Comparison of ENCODE assay signal across 13 mouse cellular contexts in the genomic region with DNA sequence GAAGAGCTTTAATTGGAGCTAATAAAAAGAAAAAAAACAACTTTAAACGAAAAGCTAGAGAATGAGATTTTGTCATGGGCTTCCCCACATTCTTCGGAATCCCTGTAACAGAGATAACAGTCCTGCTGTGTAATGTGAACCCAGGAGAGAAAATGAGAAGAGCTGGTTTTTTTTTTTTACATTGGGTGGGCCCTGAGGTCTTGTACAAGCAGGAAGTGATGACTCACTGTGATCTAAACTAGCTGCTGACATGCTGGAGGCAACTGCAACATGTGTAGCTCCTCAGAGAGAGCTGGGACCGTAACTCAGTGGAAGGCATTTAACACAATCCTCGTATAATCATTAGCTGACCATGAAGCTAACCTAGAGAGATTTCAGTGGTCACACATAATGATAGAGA.
DNase-seq lines count a peak whose midpoint lies in the region; ATAC-seq and TF ChIP-seq lines count a peak whose summit lies in the region.
"Had no signal": no experiment of that assay in that cellular context is flagged by ENCODE, and none has a peak within 500 bp of the region (broad histone marks: within the 10 kb centered on the region; RNA-seq: fewer than 3 reads in every experiment).

No protein-coding gene starts in this region.

- no peak for TF ChIP-seq EP300 in heart, postnatal 0 days (IDR thresholded peaks at IDR 0.05; ENCODE audit: low read depth)

- no peak overlapping the region for H3K4me2 ChIP-seq in heart, postnatal 0 days (ENCODE audit: low read depth, low read length)
- H3K4me2 ChIP-seq in intestine, embryonic 16.5 days (ENCODE audit: low read depth, low read length), result no peak overlapping the region
- H3K4me2 ChIP-seq in forebrain, embryonic 16.5 days (ENCODE audit: low read length), result no peak overlapping the region
- H3K4me2 ChIP-seq in intestine, postnatal 0 days (replicated peaks; ENCODE audit: low read depth), result no peak overlapping the region
- H3K4me2 ChIP-seq: heart, embryonic 11.5 days; liver, embryonic 15.5 days; midbrain, embryonic 13.5 days had no signal

- 34% methylated on average over 4 of the region's 4 CpGs for WGBS in heart, postnatal 0 days
- 34% methylated on average over 4 of the region's 4 CpGs for WGBS in intestine, embryonic 16.5 days
- 90% methylated on average over 4 of the region's 4 CpGs for WGBS in forebrain, embryonic 16.5 days
- WGBS in intestine, postnatal 0 days, result 29% methylated on average over 4 of the region's 4 CpGs

- no peak overlapping the region for H3K4me3 ChIP-seq in heart, postnatal 0 days (ENCODE audit: low read depth, low read length)
- H3K4me3 ChIP-seq in ES-E14 (ENCODE audit: insufficient read depth in 1 of 2, low read depth in 1 of 2, low read length in 2 of 2, poor library complexity in 1 of 2, severe bottlenecking in 1 of 2), result no peak overlapping the region
- no peak overlapping the region for H3K4me3 ChIP-seq in intestine, embryonic 16.5 days (ENCODE audit: low read length)
- no peak overlapping the region for H3K4me3 ChIP-seq in forebrain, embryonic 16.5 days (replicated peaks; ENCODE audit: low read length)
- no peak overlapping the region for H3K4me3 ChIP-seq in intestine, postnatal 0 days (ENCODE audit: low read depth, low read length)
- H3K4me3 ChIP-seq: liver, embryonic 15.5 days; midbrain, embryonic 13.5 days had no signal

- no peaks in the 10 kb centered on the region for H3K9me3 ChIP-seq in heart, postnatal 0 days (replicated peaks; ENCODE audit: control insufficient read depth, low read length)
- H3K9me3 ChIP-seq in ES-E14 (ENCODE audit: control insufficient read depth, insufficient read depth, low read depth, low read length), result no peaks in the 10 kb centered on the region
- H3K9me3 ChIP-seq in intestine, embryonic 16.5 days (ENCODE audit: control insufficient read depth, low read length), result no peaks in the 10 kb centered on the region
- H3K9me3 ChIP-seq in forebrain, embryonic 16.5 days (ENCODE audit: control insufficient read depth, low read length), result no peaks in the 10 kb centered on the region
- H3K9me3 ChIP-seq in intestine, postnatal 0 days (ENCODE audit: control insufficient read depth), result no peaks in the 10 kb centered on the region
- H3K9me3 ChIP-seq: liver, embryonic 15.5 days; midbrain, embryonic 13.5 days had no signal

- intact Hi-C loops in heart, postnatal 25 days (cut with DNase I), result no loop called here

- no peak overlapping the region for H3K9ac ChIP-seq in heart, postnatal 0 days (replicated peaks; ENCODE audit: low read depth, low read length)
- no peak overlapping the region for H3K9ac ChIP-seq in ES-E14 (ENCODE audit: insufficient read depth, low read depth, low read length, poor library complexity, severe bottlenecking)
- H3K9ac ChIP-seq in intestine, embryonic 16.5 days (ENCODE audit: low read depth, low read length), result no peak overlapping the region
- H3K9ac ChIP-seq in forebrain, embryonic 16.5 days (replicated peaks; ENCODE audit: low read depth, low read length), result no peak overlapping the region
- no peak overlapping the region for H3K9ac ChIP-seq in intestine, postnatal 0 days (ENCODE audit: low read depth, low read length)
- H3K9ac ChIP-seq: liver, embryonic 15.5 days; midbrain, embryonic 13.5 days had no signal

- TF ChIP-seq CTCF in heart, postnatal 0 days (IDR thresholded peaks at IDR 0.05; ENCODE audit: low read depth), result no peak
- no peak for TF ChIP-seq CTCF in intestine, postnatal 0 days (IDR thresholded peaks at IDR 0.05; ENCODE audit: low read depth)

- H3K27me3 ChIP-seq in heart, postnatal 0 days (ENCODE audit: control insufficient read depth, insufficient read depth, low read length), result no peaks in the 10 kb centered on the region
- no peaks in the 10 kb centered on the region for H3K27me3 ChIP-seq in intestine, embryonic 16.5 days (replicated peaks; ENCODE audit: control insufficient read depth, insufficient read depth, low read length)
- no peaks in the 10 kb centered on the region for H3K27me3 ChIP-seq in forebrain, embryonic 16.5 days (replicated peaks; ENCODE audit: control insufficient read depth, insufficient read depth, low read length)
- H3K27me3 ChIP-seq in intestine, postnatal 0 days (replicated peaks; ENCODE audit: control insufficient read depth, insufficient read depth, low read length), result no peaks in the 10 kb centered on the region
- H3K27me3 ChIP-seq: liver, embryonic 15.5 days; midbrain, embryonic 13.5 days had no signal

- ATAC-seq in heart, postnatal 0 days (ENCODE audit: insufficient read depth, low read depth), result peak; percentile 47
- ATAC-seq in hematopoietic stem cell, adult 5-6 weeks (replicated peaks in 1 of 2; ENCODE audit: insufficient read depth in 1 of 2, low FRiP score in 2 of 2, low TSS enrichment in 1 of 2, low read depth in 1 of 2, poor library complexity in 2 of 2, severe bottlenecking in 2 of 2), result peak; percentile 84 to 85
- ATAC-seq in intestine, embryonic 16.5 days, result no peak
- ATAC-seq in forebrain, embryonic 16.5 days, result no peak
- no peak for ATAC-seq in intestine, postnatal 0 days
- ATAC-seq: midbrain, embryonic 13.5 days had no signal

- no peaks in the 10 kb centered on the region for H3K36me3 ChIP-seq in heart, postnatal 0 days (replicated peaks; ENCODE audit: control insufficient read depth, insufficient read depth, low read length)
- H3K36me3 ChIP-seq in ES-E14 (ENCODE audit: control insufficient read depth, insufficient read depth, low read length, poor library complexity, severe bottlenecking), result no peaks in the 10 kb centered on the region
- H3K36me3 ChIP-seq in intestine, embryonic 16.5 days (ENCODE audit: control insufficient read depth, insufficient read depth, low read length), result no peaks in the 10 kb centered on the region
- H3K36me3 ChIP-seq in forebrain, embryonic 16.5 days (ENCODE audit: control insufficient read depth, insufficient read depth), result no peaks in the 10 kb centered on the region
- H3K36me3 ChIP-seq in intestine, postnatal 0 days (ENCODE audit: control insufficient read depth, insufficient read depth), result no peaks in the 10 kb centered on the region
- H3K36me3 ChIP-seq: liver, embryonic 15.5 days; midbrain, embryonic 13.5 days had no signal

- no peaks in the 10 kb centered on the region for H3K4me1 ChIP-seq in heart, postnatal 0 days (ENCODE audit: control insufficient read depth, insufficient read depth)
- no peaks in the 10 kb centered on the region for H3K4me1 ChIP-seq in ES-E14 (ENCODE audit: control insufficient read depth in 2 of 2, insufficient read depth in 2 of 2, low read length in 2 of 2, poor library complexity in 1 of 2)
- no peaks in the 10 kb centered on the region for H3K4me1 ChIP-seq in intestine, embryonic 16.5 days (ENCODE audit: control insufficient read depth, insufficient read depth, low read length)
- 0 out of 2 replicates have a peak, but pooled peaks cover 3% of the 10 kb centered on the region for H3K4me1 ChIP-seq in forebrain, embryonic 16.5 days (replicated peaks; ENCODE audit: control insufficient read depth, insufficient read depth, low read length)
- no peaks in the 10 kb centered on the region for H3K4me1 ChIP-seq in intestine, postnatal 0 days (replicated peaks; ENCODE audit: control insufficient read depth, insufficient read depth, low read length)
- H3K4me1 ChIP-seq: liver, embryonic 15.5 days; midbrain, embryonic 13.5 days had no signal

- in situ Hi-C loops in ES-E14 (cut with MboI; ENCODE audit: low sequenced_read_pairs in 2 of 2, unreplicated experiment in 2 of 2), result no loop called here

- no peak overlapping the region for H3K27ac ChIP-seq in heart, postnatal 0 days (ENCODE audit: low read depth)
- H3K27ac ChIP-seq in ES-E14 (ENCODE audit: insufficient read depth, low read depth, low read length, poor library complexity, severe bottlenecking), result no peak overlapping the region
- H3K27ac ChIP-seq in intestine, embryonic 16.5 days (ENCODE audit: low read length), result no peak overlapping the region
- no peak overlapping the region for H3K27ac ChIP-seq in forebrain, embryonic 16.5 days (ENCODE audit: low read length)
- no peak overlapping the region for H3K27ac ChIP-seq in intestine, postnatal 0 days (ENCODE audit: low read depth, low read length)
- H3K27ac ChIP-seq: liver, embryonic 15.5 days; midbrain, embryonic 13.5 days had no signal

- peak; percentile 50 for DNase-seq in heart, postnatal 0 days (ENCODE audit: low spot score)
- no peak for DNase-seq in heart, postnatal 25 days (ENCODE audit: low spot score)
- peak; percentile 86 for DNase-seq in 3T3-L1 (ENCODE audit: low read depth, low spot score)
- DNase-seq in ES-E14 (ENCODE audit: low read depth, low spot score), result no peak
- DNase-seq: adrenal gland, postnatal 10 days; thymus, postnatal 36 days had no signal

TF ChIP-seq in ES-E14, 5 proteins besides CTCF, POLR2A, EP300 and RAD21:
- TF ChIP-seq ZC3H11A (IDR thresholded peaks at IDR 0.05; ENCODE audit: borderline replicate concordance, low read depth, low read length) (no peak), ZNF384 (IDR thresholded peaks at IDR 0.05; ENCODE audit: low read depth, low read length) (0 out of 2 replicates have a peak, but pooled peaks have one; percentile 8)

Comparison
In these comparisons a context has a peak if more than half of its experiments do, and no peak if none do; other contexts are left out.
1. DNase-seq: peak in heart, postnatal 0 days (single experiment) and 3T3-L1 (single experiment); none in heart, postnatal 25 days (single experiment) and ES-E14 (single experiment).
2. ATAC-seq: peak in heart, postnatal 0 days (single experiment) and hematopoietic stem cell, adult 5-6 weeks (2 of 2); none in intestine, embryonic 16.5 days (single experiment), forebrain, embryonic 16.5 days (single experiment) and intestine, postnatal 0 days (single experiment).